Mouse (Mus musculus) midbrain, embryonic 10.5 days (tissue): ENCODE measurements at regions not wholly inside any gene's neighbourhood (a gene's known extent, or its start where the extent isn't known, plus 50 kb on each side); places are given as distances from the start of the nearest gene placed in this dataset.

Experiments used
- DNase-seq: peaks from one replicate; pipeline ENCODE4 v3.0.0-alpha.2; 2017; ENCODE audit warnings: low spot score
- H3K27ac ChIP-seq: fragments of 300-500 bp; sonication (generic); replicated peaks from 2 replicates; pipeline ENCODE4 v1.5.1; 2016; ENCODE audit warnings: mild to moderate bottlenecking
- H3K27me3 ChIP-seq: fragments of 300-500 bp; sonication (generic); 2 replicates; pipeline ENCODE4 v1.6.1; 2016; ENCODE audit warnings: low read depth, mild to moderate bottlenecking; ENCODE audit not compliant: poor library complexity, severe bottlenecking
- H3K36me3 ChIP-seq: fragments of 300-500 bp; sonication (generic); 2 replicates; pipeline ENCODE4 v1.6.1; 2016; ENCODE audit warnings: mild to moderate bottlenecking, moderate library complexity
- H3K4me1 ChIP-seq: fragments of 300-500 bp; sonication (generic); 2 replicates; pipeline ENCODE4 v1.6.1; 2016
- H3K4me3 ChIP-seq: fragments of 300-500 bp; sonication (generic); 2 replicates; pipeline ENCODE4 v1.5.1; 2016; ENCODE audit warnings: mild to moderate bottlenecking, moderate library complexity
- H3K9me3 ChIP-seq: fragments of 300-500 bp; sonication (generic); replicated peaks from 2 replicates; pipeline ENCODE4 v1.6.1; 2016; ENCODE audit warnings: mild to moderate bottlenecking
- WGBS: fragments of 180-500 bp; shearing (Covaris S2); methylation state at CpG from one replicate; pipeline ENCODE4 v1.1.7; 2016; 5-methylcytosine and 5-hydroxymethylcytosine counted together

DNA sequence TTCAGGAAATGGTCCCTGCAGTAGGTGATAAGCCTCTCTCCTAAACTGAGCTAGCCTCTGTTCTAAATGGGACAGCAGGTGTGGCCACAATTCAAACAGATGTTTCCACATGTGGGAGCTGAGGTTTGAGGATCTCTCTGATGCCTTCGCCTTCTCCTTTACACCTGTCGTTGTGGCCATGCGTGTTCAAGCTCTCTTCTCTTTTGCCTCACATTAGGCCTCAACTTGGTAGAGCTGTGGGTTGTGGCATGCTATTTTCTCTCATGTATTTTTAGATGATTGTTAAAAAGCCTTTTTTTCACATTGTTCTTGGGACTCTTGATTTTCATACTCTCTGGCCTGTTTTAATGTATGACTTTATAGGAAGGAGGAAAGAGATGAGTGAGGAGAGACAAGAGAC, 526.8 kb downstream of the Lmo4 start:
- 94% methylated on average over 3 of the region's 3 CpGs for WGBS
- no peaks in the 10 kb centered on the region for H3K36me3 ChIP-seq
- H3K27ac ChIP-seq = no peak overlapping the region
- no peak overlapping the region for H3K4me3 ChIP-seq
- no peak for DNase-seq
- no peaks in the 10 kb centered on the region for H3K9me3 ChIP-seq
- H3K27me3 ChIP-seq = no peaks in the 10 kb centered on the region
- no peaks in the 10 kb centered on the region for H3K4me1 ChIP-seq

DNA sequence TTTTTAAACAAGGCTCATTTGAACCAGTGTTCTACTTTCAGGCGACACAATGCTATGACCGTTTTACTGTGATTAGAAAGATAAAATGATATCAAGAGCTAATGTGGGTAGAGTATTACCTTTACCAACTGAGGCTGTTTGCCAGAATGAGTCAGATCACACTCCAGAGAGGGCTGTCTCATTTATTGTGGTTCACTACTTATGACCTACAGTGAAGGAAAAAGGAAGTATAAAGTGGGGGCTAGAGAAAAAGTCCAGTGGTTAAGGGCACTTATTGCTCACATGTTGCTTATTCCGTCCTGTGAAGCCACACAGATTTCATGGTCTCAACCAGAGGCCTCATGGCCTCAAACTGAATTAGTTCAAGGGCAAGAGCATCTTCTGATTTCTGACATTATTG, 530.2 kb downstream of the Lmo4 start:
- 93% methylated on average over 3 of the region's 3 CpGs for WGBS
- H3K36me3 ChIP-seq = no peaks in the 10 kb centered on the region
- H3K27ac ChIP-seq = no peak overlapping the region
- H3K4me1 ChIP-seq = no peaks in the 10 kb centered on the region
- no peaks in the 10 kb centered on the region for H3K9me3 ChIP-seq
- no peak for DNase-seq
- no peak overlapping the region for H3K4me3 ChIP-seq
- H3K27me3 ChIP-seq = no peaks in the 10 kb centered on the region

DNA sequence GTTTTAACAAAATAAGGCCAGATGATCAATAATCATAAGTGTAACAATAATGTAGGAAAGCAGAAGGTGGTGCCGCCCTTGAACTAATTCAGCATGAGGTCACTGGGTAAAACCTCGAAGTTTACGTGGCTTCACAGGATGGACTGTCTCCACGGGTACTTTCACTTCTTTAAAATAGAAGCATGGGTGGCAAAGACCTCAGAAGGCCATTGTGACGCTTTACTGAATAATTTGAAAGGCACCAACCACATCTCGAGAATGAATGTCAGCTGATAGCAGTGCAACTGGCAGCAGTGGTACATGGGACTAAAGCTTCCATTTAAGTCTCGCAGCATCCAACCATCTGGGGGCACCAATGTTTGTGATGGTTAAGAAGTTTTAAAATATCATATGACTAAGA, 530.6 kb downstream of the Lmo4 start:
- no peaks in the 10 kb centered on the region for H3K36me3 ChIP-seq
- DNase-seq = no peak
- 91% methylated on average over 7 of the region's 7 CpGs for WGBS
- no peak overlapping the region for H3K4me3 ChIP-seq
- no peaks in the 10 kb centered on the region for H3K27me3 ChIP-seq
- H3K27ac ChIP-seq = no peak overlapping the region
- no peaks in the 10 kb centered on the region for H3K4me1 ChIP-seq
- no peaks in the 10 kb centered on the region for H3K9me3 ChIP-seq

DNA sequence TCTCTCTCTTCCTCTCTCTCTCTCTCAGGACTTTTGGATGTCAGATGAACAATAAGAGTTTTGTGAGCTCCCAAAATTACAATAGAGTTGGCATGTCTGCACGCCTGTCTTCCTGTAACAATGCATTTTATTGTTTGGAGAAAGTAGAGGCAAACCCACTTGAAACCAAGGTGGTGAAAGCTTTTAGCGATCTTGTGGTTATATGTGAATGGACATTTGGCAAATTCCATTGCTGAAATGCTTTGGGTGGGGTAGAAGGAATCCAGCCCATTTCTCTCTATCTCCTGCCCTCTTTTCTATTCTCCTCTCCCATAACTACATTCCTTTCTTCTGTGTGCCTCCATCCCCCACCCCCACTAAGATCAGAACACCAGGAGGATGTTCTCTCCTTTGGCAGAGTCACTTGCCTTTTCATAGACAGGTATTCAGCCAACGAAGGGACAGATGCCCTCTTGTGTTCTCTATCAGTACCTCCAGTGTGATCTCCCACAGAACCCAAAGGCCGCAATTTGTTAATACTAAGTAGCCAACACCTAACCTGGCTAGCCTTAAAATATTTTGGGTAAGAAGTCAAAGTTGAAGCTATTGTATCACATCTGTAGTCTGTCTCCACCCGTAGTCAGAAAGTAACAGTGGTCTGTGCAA, 542.9 kb downstream of the Lmo4 start:
- Histone ChIP-seq H3K36me3 (no peaks in the 10 kb centered on the region), H3K4me1 (no peaks in the 10 kb centered on the region), H3K9me3 (no peaks in the 10 kb centered on the region), H3K27me3 (no peaks in the 10 kb centered on the region), H3K27ac (no peak overlapping the region), H3K4me3 (no peak overlapping the region)
- no peak for DNase-seq
- 84% methylated on average over 5 of the region's 5 CpGs for WGBS

DNA sequence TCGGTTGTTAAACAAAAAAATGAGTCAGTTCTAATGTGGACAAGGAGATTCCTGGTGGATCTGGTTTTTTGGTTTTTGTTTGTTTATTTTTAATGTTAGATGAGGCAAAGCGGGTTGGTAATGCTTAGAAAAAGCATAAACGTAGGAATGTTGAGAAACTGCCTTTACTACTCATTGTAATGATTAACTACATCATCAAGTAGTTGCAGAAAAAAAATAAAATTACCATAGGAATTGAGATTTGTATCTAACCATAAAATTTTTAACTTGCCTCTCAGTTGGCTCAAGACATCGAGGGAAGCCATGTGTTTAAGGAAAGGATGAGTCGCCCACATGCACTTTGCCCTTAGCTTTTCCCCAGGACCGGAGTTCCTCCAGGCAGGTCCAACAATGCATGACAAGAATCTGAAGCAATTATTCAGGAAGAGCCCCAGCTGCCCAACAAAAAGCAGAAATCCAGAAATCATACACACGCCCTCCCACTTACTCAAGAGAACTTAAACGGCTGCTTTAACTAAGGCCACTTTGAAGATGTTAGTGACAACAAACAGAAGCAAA, 545.5 kb downstream of the Lmo4 start:
- Histone ChIP-seq H3K4me1 (no peaks in the 10 kb centered on the region), H3K36me3 (no peaks in the 10 kb centered on the region), H3K27ac (no peak overlapping the region), H3K9me3 (no peaks in the 10 kb centered on the region), H3K27me3 (no peaks in the 10 kb centered on the region), H3K4me3 (no peak overlapping the region)
- no peak for DNase-seq
- WGBS = 85% methylated on average over 8 of the region's 8 CpGs

DNA sequence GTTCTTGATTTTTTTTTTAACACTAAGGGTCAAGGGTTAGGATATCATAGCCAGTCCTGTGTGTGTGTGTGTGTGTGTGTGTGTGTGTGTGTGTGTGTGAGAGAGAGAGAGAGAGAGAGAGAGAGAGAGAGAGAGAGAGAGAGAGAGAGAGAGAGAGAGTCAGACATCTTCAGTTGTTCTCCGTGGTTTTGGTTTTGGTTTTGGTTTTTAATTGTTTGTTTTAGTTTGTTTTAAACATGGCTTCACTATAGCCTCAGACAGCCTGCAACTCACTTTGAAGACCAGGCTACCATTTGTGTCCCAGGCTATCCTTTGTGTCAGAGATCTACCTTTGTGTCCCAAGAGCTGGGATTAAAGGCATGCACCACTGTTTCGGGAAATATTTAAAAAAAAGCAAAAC, 557.8 kb downstream of the Lmo4 start:
- Histone ChIP-seq H3K36me3 (no peaks in the 10 kb centered on the region), H3K4me1 (no peaks in the 10 kb centered on the region), H3K9me3 (no peaks in the 10 kb centered on the region), H3K4me3 (no peak overlapping the region), H3K27me3 (no peaks in the 10 kb centered on the region), H3K27ac (no peak overlapping the region)
- DNase-seq = no peak
- 88% methylated on average over 2 of the region's 2 CpGs for whole genome bisulfite sequencing

DNA sequence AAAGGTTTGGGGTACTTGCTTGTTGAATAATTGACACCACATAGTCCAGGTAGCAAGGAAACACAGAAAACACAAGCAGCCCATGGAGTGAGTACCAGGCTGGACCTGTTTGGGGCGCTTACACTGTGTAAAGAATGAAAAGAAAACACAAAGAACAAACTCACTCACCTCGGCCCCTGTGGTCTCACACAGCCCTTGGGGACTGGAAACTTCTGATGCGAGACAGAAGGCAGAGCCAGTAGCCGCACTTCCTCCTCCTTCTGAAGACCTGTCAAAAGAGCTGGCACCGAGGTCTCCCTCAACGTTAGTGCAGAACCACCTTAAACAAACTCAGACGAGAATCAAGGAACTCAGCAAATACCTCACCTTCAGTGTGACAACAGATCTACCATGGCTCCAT, 558.2 kb downstream of the Lmo4 start:
- no peak for DNase-seq
- no peak overlapping the region for H3K4me3 ChIP-seq
- WGBS = 73% methylated on average over 7 of the region's 7 CpGs

DNA sequence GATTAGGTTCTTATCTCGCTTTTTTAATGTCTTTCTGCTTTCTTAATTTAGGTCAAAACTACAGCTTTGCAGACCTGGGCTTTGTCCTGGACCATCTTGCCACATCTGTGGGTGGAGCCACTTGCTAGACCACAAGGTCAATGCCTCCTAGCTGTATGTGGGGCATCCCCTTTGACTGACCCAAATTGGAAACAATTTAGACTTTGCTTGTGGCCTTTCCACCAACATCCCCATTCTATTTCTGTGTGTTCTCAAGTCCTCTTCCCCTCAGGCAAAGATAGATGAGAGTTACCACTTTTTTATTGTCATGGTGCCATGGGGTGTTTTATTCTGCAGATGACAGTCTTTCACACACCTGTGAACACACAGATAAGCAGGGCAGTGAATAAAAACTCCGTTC, 572.0 kb downstream of the Lmo4 start:
- no peaks in the 10 kb centered on the region for H3K9me3 ChIP-seq
- H3K4me3 ChIP-seq = no peak overlapping the region
- H3K4me1 ChIP-seq = no peaks in the 10 kb centered on the region
- DNase-seq = no peak
- H3K27ac ChIP-seq = no peak overlapping the region
- 86% methylated on average over 2 of the region's 2 CpGs for WGBS
- H3K36me3 ChIP-seq = no peaks in the 10 kb centered on the region
- H3K27me3 ChIP-seq = no peaks in the 10 kb centered on the region

More for the DNA sequence above, 558.2 kb downstream of the Lmo4 start:
- H3K4me1 ChIP-seq = no peaks in the 10 kb centered on the region
- no peaks in the 10 kb centered on the region for H3K9me3 ChIP-seq
- H3K36me3 ChIP-seq = no peaks in the 10 kb centered on the region
- H3K27me3 ChIP-seq = no peaks in the 10 kb centered on the region
- H3K27ac ChIP-seq = no peak overlapping the region

DNA sequence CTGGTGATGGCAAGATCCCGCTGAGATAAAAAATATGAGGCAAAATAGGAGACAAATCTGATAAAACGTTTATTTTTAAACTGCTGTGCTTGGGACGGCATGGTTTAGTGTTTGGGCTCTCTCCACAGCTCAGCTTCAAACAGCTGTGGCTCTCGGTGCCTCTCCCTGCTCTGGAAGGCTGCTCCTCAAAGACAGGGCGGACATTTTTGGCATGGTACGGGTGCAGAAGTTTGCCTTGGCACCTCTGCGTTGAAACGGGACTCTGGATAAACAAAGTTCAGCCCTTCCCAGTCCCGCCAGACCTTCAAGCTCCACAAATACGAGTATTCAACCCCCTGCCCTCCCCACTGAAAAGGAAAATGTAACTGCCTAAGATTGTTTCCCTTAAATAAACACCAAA, 573.8 kb downstream of the Lmo4 start:
- H3K27me3 ChIP-seq = no peaks in the 10 kb centered on the region
- 65% methylated on average over 10 of the region's 10 CpGs for whole genome bisulfite sequencing
- no peaks in the 10 kb centered on the region for H3K4me1 ChIP-seq
- H3K9me3 ChIP-seq = no peaks in the 10 kb centered on the region
- no peak overlapping the region for H3K27ac ChIP-seq
- no peak for DNase-seq
- no peak overlapping the region for H3K4me3 ChIP-seq
- no peaks in the 10 kb centered on the region for H3K36me3 ChIP-seq

DNA sequence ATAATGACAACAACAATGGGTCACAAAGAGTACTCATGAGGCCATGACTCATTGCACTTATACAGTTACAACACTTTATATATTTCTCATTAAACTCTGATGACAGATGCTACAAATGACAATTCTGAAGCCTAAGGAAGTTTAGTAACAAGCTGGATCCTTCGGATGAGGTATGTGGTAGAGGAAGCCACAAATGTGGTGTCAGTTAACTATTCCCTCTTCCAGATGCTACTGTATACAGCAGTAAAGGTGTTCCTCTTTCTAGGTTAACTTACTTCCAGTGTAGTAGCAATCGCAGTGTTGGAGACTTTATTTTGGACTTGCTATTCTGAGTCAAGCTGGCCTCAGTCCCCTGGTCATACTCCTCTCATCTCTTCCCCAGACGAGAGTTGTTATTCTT, 580.1 kb downstream of the Lmo4 start:
- Histone ChIP-seq H3K27me3 (no peaks in the 10 kb centered on the region), H3K4me1 (no peaks in the 10 kb centered on the region), H3K4me3 (no peak overlapping the region), H3K9me3 (no peaks in the 10 kb centered on the region), H3K27ac (no peak overlapping the region), H3K36me3 (no peaks in the 10 kb centered on the region)
- 94% methylated on average over 3 of the region's 3 CpGs for WGBS
- no peak for DNase-seq

DNA sequence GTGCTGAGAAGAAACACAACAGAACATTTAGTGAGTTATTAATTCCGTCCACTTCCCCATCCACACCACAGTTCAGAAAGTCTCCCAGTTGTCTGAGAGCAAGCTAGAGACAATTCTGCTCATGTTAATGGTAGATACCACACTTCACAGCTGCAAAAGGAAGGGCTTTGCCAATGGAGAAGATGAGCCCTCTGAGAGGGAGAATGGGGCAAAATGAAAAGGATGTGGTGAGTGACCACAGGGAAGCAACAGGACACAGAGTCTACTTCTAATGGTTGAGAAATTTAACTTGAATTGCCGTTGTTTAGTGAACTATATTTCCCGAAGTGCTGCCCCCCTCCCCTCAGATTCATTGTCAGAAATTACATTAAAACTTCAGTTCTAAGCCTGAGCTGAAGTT, 582.7 kb downstream of the Lmo4 start:
- no peak overlapping the region for H3K4me3 ChIP-seq
- no peaks in the 10 kb centered on the region for H3K9me3 ChIP-seq
- no peak overlapping the region for H3K27ac ChIP-seq
- no peak for DNase-seq
- H3K27me3 ChIP-seq = no peaks in the 10 kb centered on the region
- H3K36me3 ChIP-seq = no peaks in the 10 kb centered on the region
- 84% methylated on average over 3 of the region's 3 CpGs for WGBS
- no peaks in the 10 kb centered on the region for H3K4me1 ChIP-seq

DNA sequence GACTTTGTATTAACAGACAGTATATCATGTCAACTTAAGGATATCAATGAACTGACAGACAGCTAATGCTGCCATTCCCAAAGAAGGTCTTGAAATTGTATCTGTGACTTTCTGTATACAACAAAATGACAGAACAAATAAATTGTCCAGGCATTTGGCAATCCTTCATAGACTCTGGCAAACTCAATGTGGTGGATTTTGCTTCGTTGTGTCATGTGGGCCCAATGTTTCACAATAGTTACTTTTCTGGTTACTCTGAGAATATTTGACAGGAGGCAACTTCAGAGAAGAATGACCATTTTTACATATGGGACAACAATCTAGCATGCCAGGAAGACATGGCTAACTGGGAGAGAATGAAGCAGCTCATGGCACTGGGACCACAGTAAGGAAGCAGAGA, 585.9 kb downstream of the Lmo4 start:
- Histone ChIP-seq H3K4me1 (no peaks in the 10 kb centered on the region), H3K9me3 (no peaks in the 10 kb centered on the region), H3K36me3 (no peaks in the 10 kb centered on the region), H3K27ac (no peak overlapping the region), H3K27me3 (no peaks in the 10 kb centered on the region), H3K4me3 (no peak overlapping the region)
- 92% methylated on average over 1 of the region's 1 CpGs for WGBS
- DNase-seq = no peak

DNA sequence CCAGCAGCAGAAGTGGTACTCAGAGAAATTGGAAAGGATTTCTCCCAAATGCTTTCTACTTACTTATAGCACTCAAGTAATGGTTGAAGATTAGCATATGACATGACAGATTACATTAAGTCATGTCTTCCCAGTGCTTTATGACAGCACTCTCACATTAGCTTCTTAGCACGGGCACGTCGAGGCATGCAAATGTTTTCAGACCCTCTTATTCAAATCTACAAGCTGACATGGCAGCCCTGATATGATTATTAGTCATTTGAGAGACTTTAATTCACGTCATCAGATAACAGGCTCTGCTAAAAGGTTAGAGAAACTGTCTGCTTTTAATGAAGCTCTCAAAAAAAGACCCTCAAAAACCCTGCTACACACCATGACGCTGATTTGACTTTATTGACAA, 590.1 kb downstream of the Lmo4 start:
- Histone ChIP-seq H3K9me3 (no peaks in the 10 kb centered on the region), H3K36me3 (no peaks in the 10 kb centered on the region), H3K4me3 (no peak overlapping the region), H3K27ac (no peak overlapping the region), H3K27me3 (no peaks in the 10 kb centered on the region), H3K4me1 (no peaks in the 10 kb centered on the region)
- no peak for DNase-seq
- WGBS = 81% methylated on average over 5 of the region's 5 CpGs

DNA sequence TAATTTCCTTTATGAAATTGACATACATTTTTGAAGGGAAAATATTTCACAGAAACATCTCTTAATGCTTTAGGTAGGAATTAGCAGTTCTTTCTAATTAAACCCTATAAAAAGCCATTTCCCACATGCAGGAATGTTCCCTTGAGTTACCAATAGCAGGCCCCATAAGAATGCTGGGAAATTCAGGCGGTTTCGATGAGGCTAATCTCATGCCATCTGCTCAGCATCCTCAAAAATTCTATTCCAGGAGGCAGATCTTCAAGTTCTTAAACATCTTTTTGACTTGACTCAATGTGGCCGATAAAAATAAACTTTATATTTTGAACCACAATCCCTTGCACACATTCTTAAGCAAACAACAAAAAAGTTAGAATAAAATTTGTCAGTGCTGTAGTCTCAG, 591.0 kb downstream of the Lmo4 start:
- H3K4me3 ChIP-seq = no peak overlapping the region
- no peak for DNase-seq
- no peaks in the 10 kb centered on the region for H3K9me3 ChIP-seq
- no peaks in the 10 kb centered on the region for H3K4me1 ChIP-seq
- H3K27me3 ChIP-seq = no peaks in the 10 kb centered on the region
- no peak overlapping the region for H3K27ac ChIP-seq
- H3K36me3 ChIP-seq = no peaks in the 10 kb centered on the region
- 89% methylated on average over 3 of the region's 3 CpGs for WGBS
